Mouse (Mus musculus): ENCODE data around the gene Elp4. TPM values are rescaled to one million over a fixed set of nuclear protein-coding genes. Genes with fewer than 3 reads are reported as not detected.

Elp4 gene
- polyA plus RNA-seq, 1 experiment from 2014 or later: 34.3 TPM

DNA sequence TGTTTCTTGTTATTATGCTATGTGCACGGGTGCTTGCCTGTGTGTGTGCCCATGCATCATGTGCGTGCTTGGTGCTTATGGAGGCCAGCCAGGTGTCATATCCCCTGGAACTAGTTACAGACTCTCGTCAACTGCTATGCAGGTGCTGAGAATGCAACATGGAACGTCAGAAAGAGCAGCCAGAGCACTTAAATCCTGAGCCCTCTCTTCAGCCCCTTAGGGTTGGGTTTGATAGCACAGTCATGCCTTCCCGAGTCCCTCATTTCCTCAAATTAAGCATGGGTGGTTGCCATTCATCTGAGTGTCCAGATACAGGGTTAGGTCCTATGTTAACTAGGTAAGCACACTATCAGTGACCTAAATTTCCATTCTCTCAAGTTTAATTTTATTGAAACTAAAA lies 121.5 kb downstream of the Elp4 start:
- Histone ChIP-seq H3K4me3 (replicated peaks) (no peak overlapping the region), H3K4me2 (replicated peaks) (no peak overlapping the region), H3K27ac (replicated peaks) (no peak overlapping the region), H3K9me3 (replicated peaks) (no peaks in the 10 kb centered on the region), H3K9ac (no peak overlapping the region), H3K36me3 (no peaks in the 10 kb centered on the region), H3K27me3 (no peaks in the 10 kb centered on the region), H3K4me1 (no peaks in the 10 kb centered on the region)
- ATAC-seq (ENCODE audit: insufficient number of reproducible peaks, low FRiP score, low TSS enrichment, low read depth): no peak
- 70% methylated on average over 5 of the region's 5 CpGs for WGBS

DNA sequence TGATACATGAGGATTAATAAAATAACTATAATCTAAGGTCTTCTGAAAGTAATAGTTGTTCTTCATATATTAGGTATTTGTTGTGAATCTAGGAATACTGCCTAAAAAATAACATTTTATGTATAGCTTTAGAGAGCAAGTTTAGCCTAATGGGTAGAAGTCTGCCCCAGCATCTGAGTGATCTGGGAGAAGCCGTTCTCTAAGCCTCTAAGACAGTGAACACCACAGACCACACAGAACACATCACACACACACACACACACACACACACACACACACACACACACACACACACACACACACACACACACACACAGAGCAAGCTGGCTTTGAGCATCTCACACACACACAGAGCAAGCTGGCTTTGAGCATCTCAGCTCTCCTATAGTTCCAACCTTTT lies 123.6 kb downstream of the Elp4 start:
- Histone ChIP-seq H3K36me3 (no peaks in the 10 kb centered on the region), H3K9me3 (replicated peaks) (no peaks in the 10 kb centered on the region), H3K27ac (replicated peaks) (no peak overlapping the region), H3K4me2 (replicated peaks) (no peak overlapping the region), H3K27me3 (no peaks in the 10 kb centered on the region), H3K9ac (no peak overlapping the region), H3K4me3 (replicated peaks) (no peak overlapping the region), H3K4me1 (no peaks in the 10 kb centered on the region)
- ATAC-seq (ENCODE audit: insufficient number of reproducible peaks, low FRiP score, low TSS enrichment, low read depth): no peak
- WGBS: 60% methylated on average over 1 of the region's 1 CpGs

DNA sequence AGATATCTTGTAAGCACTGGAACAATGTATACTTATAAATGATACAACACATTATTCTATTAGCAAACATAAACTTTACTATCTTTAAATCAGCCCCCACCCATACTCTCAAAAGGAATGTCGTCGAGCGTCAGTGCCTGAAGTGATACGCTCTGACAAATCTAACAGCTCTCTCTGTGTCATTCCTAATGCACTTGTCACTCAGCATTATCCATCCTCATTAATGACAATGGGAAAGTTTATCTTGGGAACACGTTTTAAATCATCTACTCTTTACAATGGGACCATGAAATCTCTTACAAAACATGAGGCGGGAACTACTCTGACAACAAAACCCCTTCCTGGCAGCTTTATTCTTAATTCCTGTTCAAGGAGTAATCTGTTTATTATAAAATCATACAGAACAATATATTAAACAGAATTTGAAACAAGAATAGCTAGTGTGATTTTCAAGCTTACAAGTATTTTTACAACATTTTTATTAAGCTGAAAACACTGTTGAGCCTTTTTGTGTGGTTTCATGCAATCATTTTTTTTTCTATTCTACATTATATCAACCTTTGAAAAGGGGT lies 125.0 kb downstream of the Elp4 start:
- WGBS: 35% methylated on average over 6 of the region's 6 CpGs
- Histone ChIP-seq H3K27ac (replicated peaks) (no peak overlapping the region), H3K4me1 (no peaks in the 10 kb centered on the region), H3K9me3 (replicated peaks) (no peaks in the 10 kb centered on the region), H3K27me3 (no peaks in the 10 kb centered on the region), H3K4me2 (replicated peaks) (no peak overlapping the region), H3K36me3 (no peaks in the 10 kb centered on the region), H3K4me3 (replicated peaks) (no peak overlapping the region), H3K9ac (no peak overlapping the region)
- ATAC-seq (ENCODE audit: insufficient number of reproducible peaks, low FRiP score, low TSS enrichment, low read depth): no peak

DNA sequence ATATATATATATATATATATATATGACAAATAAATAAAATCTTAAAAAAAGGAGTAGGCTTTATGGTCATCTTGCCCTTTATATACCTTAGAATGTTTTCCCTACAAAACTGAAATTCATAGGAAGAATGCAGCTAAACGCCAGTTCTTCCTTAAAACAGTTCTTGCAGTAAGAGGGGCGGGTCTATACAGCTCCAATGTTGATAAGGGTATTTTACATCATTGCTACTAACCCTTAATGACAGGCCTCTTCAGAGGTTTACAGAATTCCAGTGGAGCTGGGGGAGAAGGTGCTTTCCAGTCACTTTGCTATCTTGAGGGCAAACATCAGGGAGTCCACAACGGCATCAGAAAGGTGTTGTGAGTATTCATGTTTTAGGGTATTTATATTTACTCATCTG lies 133.1 kb downstream of the Elp4 start:
- WGBS: 84% methylated on average over 3 of the region's 3 CpGs
- Histone ChIP-seq H3K9ac (no peak overlapping the region), H3K27ac (replicated peaks) (no peak overlapping the region), H3K4me3 (replicated peaks) (no peak overlapping the region), H3K27me3 (no peaks in the 10 kb centered on the region), H3K9me3 (replicated peaks) (no peaks in the 10 kb centered on the region), H3K4me2 (replicated peaks) (no peak overlapping the region), H3K4me1 (no peaks in the 10 kb centered on the region), H3K36me3 (no peaks in the 10 kb centered on the region)
- ATAC-seq (ENCODE audit: insufficient number of reproducible peaks, low FRiP score, low TSS enrichment, low read depth): no peak

DNA sequence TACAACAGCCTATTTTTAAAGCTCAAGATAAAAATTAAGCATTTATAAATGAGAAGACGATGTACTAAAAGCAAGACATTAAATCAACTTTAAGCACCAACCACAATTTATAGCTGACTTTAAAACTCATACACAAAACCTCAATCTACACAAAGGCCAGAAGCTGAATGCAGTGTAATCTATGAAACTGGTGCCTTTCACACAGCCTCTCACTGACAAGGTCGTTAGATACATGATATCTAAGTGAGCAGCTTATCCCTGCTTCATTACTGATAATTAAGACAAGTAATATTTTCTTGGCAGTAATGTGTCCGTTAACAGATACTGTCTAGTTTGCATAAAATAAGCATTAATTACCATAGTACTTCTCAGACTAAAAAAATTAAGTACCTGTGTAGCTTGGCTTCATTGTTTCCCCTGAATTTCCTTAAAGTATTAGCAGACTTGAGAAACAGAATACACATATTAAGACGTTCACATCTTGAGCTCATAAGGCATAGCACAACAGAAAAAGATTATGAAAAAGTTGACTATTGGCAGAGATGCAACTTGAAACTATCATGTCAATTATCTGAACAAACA lies 134.5 kb downstream of the Elp4 start:
- no peaks in the 10 kb centered on the region for H3K27me3 ChIP-seq
- ATAC-seq (ENCODE audit: insufficient number of reproducible peaks, low FRiP score, low TSS enrichment, low read depth): no peak
- no peaks in the 10 kb centered on the region for H3K4me1 ChIP-seq
- no peak overlapping the region for H3K4me2 ChIP-seq (replicated peaks)
- H3K4me3 ChIP-seq (replicated peaks): no peak overlapping the region
- H3K9ac ChIP-seq: no peak overlapping the region
- no peak overlapping the region for H3K27ac ChIP-seq (replicated peaks)
- 76% methylated on average over 4 of the region's 4 CpGs for WGBS
- no peaks in the 10 kb centered on the region for H3K36me3 ChIP-seq
- no peaks in the 10 kb centered on the region for H3K9me3 ChIP-seq (replicated peaks)

DNA sequence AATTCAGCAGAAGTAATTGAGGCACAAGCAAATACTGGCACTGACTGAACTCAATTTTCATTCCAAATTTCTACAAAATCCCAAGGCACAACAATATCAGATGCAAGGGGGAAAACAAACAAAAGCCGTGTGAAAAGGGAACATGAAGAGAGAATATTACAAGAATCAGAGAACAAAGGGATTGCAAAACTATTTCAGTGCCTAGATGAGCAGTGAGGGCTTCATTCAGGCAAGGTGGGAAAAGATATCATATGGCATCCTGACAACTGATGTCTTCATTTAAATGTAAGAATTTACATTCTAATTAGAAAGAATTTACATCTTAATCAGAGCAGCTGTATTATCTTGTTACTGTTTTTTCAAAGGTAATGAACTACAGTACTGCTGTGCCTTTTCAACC lies 150.9 kb downstream of the Elp4 start:
- H3K36me3 ChIP-seq: no peaks in the 10 kb centered on the region
- WGBS: 38% methylated on average over 1 of the region's 1 CpGs
- H3K4me3 ChIP-seq (replicated peaks): no peak overlapping the region
- H3K9me3 ChIP-seq (replicated peaks): no peaks in the 10 kb centered on the region
- H3K4me2 ChIP-seq (replicated peaks): no peak overlapping the region
- no peak overlapping the region for H3K9ac ChIP-seq
- H3K4me1 ChIP-seq: no peaks in the 10 kb centered on the region
- ATAC-seq (ENCODE audit: insufficient number of reproducible peaks, low FRiP score, low TSS enrichment, low read depth): no peak
- H3K27ac ChIP-seq (replicated peaks): no peak overlapping the region
- no peaks in the 10 kb centered on the region for H3K27me3 ChIP-seq

DNA sequence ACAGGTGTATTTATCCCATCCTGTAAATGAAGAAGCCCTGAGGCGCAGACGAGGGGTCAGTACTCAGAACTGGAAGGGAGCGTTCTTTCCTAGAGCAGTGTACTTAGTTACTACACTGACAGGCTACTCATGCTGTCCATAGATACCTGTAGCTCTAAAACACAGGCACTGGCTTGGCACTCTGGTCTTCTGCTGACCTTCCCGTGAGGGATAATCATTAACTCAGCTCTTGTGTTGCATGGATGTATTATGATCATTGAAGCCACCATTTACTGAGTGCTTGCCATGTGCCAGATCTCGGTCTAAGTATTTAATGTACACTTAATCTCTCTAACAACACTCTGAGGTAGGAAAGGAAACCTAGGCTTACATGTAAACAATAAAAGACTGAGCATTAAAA lies 155.3 kb downstream of the Elp4 start:
- Histone ChIP-seq H3K27ac (replicated peaks) (no peak overlapping the region), H3K36me3 (no peaks in the 10 kb centered on the region), H3K9me3 (replicated peaks) (no peaks in the 10 kb centered on the region), H3K27me3 (no peaks in the 10 kb centered on the region), H3K4me2 (replicated peaks) (no peak overlapping the region), H3K4me3 (replicated peaks) (no peak overlapping the region), H3K4me1 (no peaks in the 10 kb centered on the region), H3K9ac (no peak overlapping the region)
- WGBS: 87% methylated on average over 5 of the region's 5 CpGs
- no peak for ATAC-seq (ENCODE audit: insufficient number of reproducible peaks, low FRiP score, low TSS enrichment, low read depth)

DNA sequence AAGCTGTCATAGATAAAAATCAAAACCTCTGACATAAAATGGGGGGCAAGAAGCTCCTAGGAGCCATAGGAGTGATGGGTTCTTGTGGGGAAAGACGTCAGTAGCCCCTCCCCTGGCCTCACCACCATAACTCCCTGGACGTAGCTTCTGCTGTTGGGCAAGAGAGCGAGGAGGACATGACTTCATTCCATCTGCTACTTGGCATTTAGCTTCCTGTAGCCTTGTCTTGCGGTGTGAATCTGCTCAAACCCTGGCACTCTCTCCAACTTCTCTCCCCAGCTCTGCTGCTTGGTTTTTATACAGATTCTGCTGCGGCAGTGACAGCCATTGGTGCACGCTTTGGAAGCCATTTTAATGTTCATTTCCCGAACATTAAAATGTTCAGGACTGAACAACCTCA lies 157.5 kb downstream of the Elp4 start:
- H3K27me3 ChIP-seq: no peaks in the 10 kb centered on the region
- no peaks in the 10 kb centered on the region for H3K4me1 ChIP-seq
- no peaks in the 10 kb centered on the region for H3K9me3 ChIP-seq (replicated peaks)
- no peak overlapping the region for H3K4me2 ChIP-seq (replicated peaks)
- WGBS: 87% methylated on average over 7 of the region's 7 CpGs
- ATAC-seq (ENCODE audit: insufficient number of reproducible peaks, low FRiP score, low TSS enrichment, low read depth): no peak
- H3K27ac ChIP-seq (replicated peaks): no peak overlapping the region
- no peak overlapping the region for H3K4me3 ChIP-seq (replicated peaks)
- no peaks in the 10 kb centered on the region for H3K36me3 ChIP-seq
- H3K9ac ChIP-seq: no peak overlapping the region

DNA sequence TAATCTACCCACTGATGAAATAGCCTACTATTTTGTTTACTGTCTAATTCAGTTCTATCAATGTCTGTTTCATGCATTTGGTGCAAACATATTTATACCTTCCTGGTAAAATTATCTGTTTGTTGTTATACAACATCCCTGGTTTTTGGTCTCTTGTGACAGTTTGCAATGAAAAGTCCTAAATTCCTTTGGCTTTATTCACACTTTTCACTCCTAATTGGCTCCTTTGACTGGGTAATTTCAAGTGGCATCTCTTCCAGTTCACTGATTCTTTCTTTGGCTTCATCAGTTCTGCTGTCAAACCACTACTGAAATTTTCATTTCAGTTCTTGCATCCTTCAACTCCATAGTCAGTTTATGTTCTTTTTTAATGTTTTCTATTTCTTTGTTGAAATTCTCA lies 168.2 kb downstream of the Elp4 start:
- H3K9me3 ChIP-seq (replicated peaks): no peaks in the 10 kb centered on the region
- H3K9ac ChIP-seq: no peak overlapping the region
- H3K27me3 ChIP-seq: no peaks in the 10 kb centered on the region
- H3K36me3 ChIP-seq: no peaks in the 10 kb centered on the region
- H3K4me1 ChIP-seq: no peaks in the 10 kb centered on the region
- H3K4me2 ChIP-seq (replicated peaks): no peak overlapping the region
- no peak for ATAC-seq (ENCODE audit: insufficient number of reproducible peaks, low FRiP score, low TSS enrichment, low read depth)
- H3K27ac ChIP-seq (replicated peaks): no peak overlapping the region
- H3K4me3 ChIP-seq (replicated peaks): no peak overlapping the region

DNA sequence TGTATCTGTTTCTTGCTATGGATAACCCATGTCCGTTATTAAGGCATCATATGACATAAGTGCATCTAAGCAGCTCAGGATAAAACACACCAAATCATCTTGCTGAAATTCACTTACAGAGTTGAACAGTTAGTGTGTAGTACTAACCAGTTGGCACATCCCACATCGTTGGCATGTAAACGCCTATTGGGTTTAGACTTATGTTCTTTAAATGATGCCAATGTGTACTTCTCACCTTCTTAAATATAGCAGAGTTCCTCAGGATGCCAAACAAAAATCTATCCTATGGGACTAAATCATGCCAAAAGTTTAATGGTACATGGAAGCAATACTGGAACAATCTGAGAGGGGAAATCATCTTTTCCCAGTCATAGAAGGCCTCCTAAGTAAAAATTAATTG lies 173.7 kb downstream of the Elp4 start:
- H3K9me3 ChIP-seq (replicated peaks): no peaks in the 10 kb centered on the region
- 78% methylated on average over 3 of the region's 3 CpGs for WGBS
- H3K36me3 ChIP-seq: no peaks in the 10 kb centered on the region
- no peaks in the 10 kb centered on the region for H3K27me3 ChIP-seq
- no peak overlapping the region for H3K27ac ChIP-seq (replicated peaks)
- ATAC-seq (ENCODE audit: insufficient number of reproducible peaks, low FRiP score, low TSS enrichment, low read depth): no peak
- no peak overlapping the region for H3K4me2 ChIP-seq (replicated peaks)
- H3K9ac ChIP-seq: no peak overlapping the region
- H3K4me3 ChIP-seq (replicated peaks): no peak overlapping the region
- no peaks in the 10 kb centered on the region for H3K4me1 ChIP-seq

DNA sequence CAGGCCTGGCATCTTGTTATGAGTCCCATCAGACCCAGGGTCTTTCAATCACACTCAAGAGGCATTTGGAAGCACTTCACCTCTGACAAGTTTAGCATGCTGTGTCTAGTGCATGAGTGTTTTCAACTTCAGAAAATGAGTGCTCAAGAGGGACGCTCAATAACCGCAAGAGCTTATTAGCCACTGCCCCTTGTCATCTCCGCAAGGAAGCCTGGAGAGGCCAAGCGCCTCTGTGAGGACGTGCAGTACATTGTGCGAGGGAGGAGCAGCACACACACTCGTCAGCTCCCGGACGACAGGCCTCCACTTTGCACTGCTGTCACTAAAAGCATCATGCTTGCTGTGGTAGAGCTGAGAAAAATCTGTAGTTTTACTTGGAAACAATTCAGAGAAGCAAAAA lies 177.7 kb downstream of the Elp4 start:
- ATAC-seq (ENCODE audit: insufficient number of reproducible peaks, low FRiP score, low TSS enrichment, low read depth): no peak
- WGBS: 72% methylated on average over 9 of the region's 9 CpGs
- no peaks in the 10 kb centered on the region for H3K36me3 ChIP-seq

DNA sequence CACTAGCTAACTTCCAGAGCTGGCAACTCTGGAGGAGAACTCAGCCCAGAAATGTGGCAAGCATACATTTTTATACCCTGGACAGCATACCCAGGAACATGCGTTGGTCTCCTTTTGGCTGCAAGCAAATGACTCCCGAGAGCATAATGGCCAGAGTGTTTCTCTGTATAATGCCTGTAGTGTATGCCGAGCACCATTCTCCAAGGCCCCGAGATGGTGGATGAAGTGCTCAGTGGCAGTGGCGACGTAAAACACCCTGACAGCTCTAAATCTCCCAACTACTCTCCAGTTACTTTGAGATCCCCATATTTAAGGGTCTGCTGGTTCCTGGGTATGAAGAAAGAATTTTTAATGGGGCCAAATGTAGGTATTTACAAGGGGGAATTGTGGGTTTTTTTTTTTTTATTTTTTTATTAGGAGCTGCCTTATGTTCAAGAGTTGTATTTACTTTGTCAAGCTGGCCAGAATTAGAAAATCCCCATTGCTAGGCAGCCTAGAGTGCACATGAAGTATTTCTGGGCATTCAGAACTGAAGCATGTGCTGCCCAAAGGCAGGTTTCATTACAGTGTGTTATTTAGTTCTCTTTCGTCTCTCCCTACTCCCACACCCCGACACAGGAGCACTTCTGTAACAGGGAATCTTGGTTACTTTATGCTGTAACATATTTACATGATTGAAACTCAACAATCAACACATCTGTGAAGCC lies 188.8 kb downstream of the Elp4 start:
- 58% methylated on average over 8 of the region's 8 CpGs for WGBS
- Histone ChIP-seq H3K4me1 (no peaks in the 10 kb centered on the region), H3K9ac (no peak overlapping the region), H3K27ac (replicated peaks) (no peak overlapping the region), H3K36me3 (no peaks in the 10 kb centered on the region), H3K9me3 (replicated peaks) (no peaks in the 10 kb centered on the region), H3K4me2 (replicated peaks) (no peak overlapping the region), H3K4me3 (replicated peaks) (no peak overlapping the region), H3K27me3 (no peaks in the 10 kb centered on the region)
- ATAC-seq (ENCODE audit: insufficient number of reproducible peaks, low FRiP score, low TSS enrichment, low read depth): no peak

More for the DNA sequence above, 177.7 kb downstream of the Elp4 start:
- no peaks in the 10 kb centered on the region for H3K4me1 ChIP-seq
- no peak overlapping the region for H3K4me2 ChIP-seq (replicated peaks)
- no peak overlapping the region for H3K4me3 ChIP-seq (replicated peaks)
- H3K9ac ChIP-seq: no peak overlapping the region
- no peaks in the 10 kb centered on the region for H3K27me3 ChIP-seq
- no peaks in the 10 kb centered on the region for H3K9me3 ChIP-seq (replicated peaks)
- no peak overlapping the region for H3K27ac ChIP-seq (replicated peaks)

Measured in embryonic facial prominence, embryonic 15.5 days (tissue).